Mouse (Mus musculus) spleen, adult 2 months (tissue): ENCODE measurements around the gene Snupn.

Experiments
- CTCF ChIP-seq: fragments of 200-500 bp; IDR thresholded peaks from 2 replicates; pipeline ENCODE4 v1.5.1; 2011; ENCODE audit warnings: mild to moderate bottlenecking, inconsistent platforms; ENCODE audit not compliant: insufficient read depth, insufficient read length, insufficient replicate concordance; ENCODE audit errors: extremely low read depth
- POLR2A ChIP-seq: fragments of 200-500 bp; IDR thresholded peaks from 2 replicates; pipeline ENCODE4 v1.6.1; 2011; ENCODE audit warnings: low read depth, low read length, inconsistent platforms

DNA sequence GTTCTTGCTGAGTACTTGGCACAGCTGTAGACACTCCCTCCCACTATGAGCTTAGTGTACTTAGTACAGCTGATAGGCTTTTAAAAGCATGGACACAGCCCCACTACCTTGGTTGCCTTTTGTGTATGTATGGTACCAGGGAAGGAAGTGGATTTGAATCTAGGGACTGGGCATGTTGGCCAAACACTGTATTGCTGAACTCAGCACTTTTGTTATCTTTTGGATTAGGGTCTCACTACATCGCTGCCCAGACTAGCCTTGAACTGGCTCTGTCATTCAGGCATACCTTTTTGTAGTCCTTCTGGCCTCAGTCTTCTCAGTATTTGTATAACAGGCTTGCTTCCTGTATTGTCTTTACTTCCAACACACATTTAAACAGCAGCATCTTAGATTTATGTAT is 20.1 kb upstream of the Snupn start:
- TF ChIP-seq POLR2A = no peak
- TF ChIP-seq CTCF = no peak
